Mouse (Mus musculus): ENCODE measurements at regions not wholly inside any gene's neighbourhood (a gene's known extent, or its start where the extent isn't known, plus 50 kb on each side); places are given as distances from the start of the nearest gene placed in this dataset.

DNA sequence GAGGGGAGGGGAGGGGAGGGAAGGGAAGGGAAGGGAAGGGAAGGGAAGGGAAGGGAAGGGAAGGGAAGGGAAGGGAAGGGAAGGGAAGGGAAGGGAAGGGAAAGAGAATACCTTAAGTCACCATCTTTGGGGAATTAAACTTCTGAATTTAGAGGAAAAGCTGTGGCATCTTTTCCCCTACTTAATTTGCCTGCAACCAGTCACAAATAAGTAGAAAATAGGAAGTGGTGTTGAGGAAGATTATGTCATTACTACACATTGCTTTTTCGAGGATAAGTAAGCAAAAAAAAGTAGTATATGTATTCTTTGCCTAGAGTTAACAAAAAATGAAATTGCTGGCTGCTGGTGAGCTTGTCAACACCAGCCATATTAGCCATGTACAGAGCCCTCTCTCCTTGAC is 51.4 kb upstream of the Nr4a2 start:
- TF ChIP-seq GABPA (IDR thresholded peaks at IDR 0.05; ENCODE audit: insufficient replicate concordance, low read depth, low read length) (no peak), CTCF (conservative IDR thresholded peaks at IDR 0.05 in 1 of 2, IDR thresholded peaks at IDR 0.05 in 1 of 2; ENCODE audit: low read depth in 2 of 2, low read length in 2 of 2) (no peak), CHD1 (IDR thresholded peaks at IDR 0.05; ENCODE audit: low read depth, low read length) (no peak), POLR2A (IDR thresholded peaks at IDR 0.05; ENCODE audit: low read depth, low read length) (no peak), SIN3A (IDR thresholded peaks at IDR 0.05; ENCODE audit: low read length) (no peak), MAFK (IDR thresholded peaks at IDR 0.05; ENCODE audit: insufficient replicate concordance, low read length) (no peak), MAZ (IDR thresholded peaks at IDR 0.05; ENCODE audit: low read depth, low read length) (no peak), ZNF384 (IDR thresholded peaks at IDR 0.05; ENCODE audit: low read depth, low read length) (no peak), HCFC1 (IDR thresholded peaks at IDR 0.05; ENCODE audit: low read depth, low read length) (no peak), NRF1 (IDR thresholded peaks at IDR 0.05; ENCODE audit: low read depth, low read length) (no peak)
